Mouse (Mus musculus) mature B cell (primary cell): ENCODE measurements around the gene S100a11.
"Not testable (repeated sequence)": the region's sequence is repeated elsewhere in the genome, so short reads cannot be mapped to it uniquely, and the experiment has no call there.

Experiments
- in situ Hi-C: fragments of 300-500 bp; cut with MboI; formaldehyde crosslinking; loops from 2 replicates; pipeline ENCODE4 v1.14.3; 2019

The S100a11 gene

GRCm38 (mm10) chr3:93521462-93522057 lies 1.3 kb downstream of the S100a11 start:
- in situ Hi-C loops, result no loop called here

GRCm38 (mm10) chr3:93522611-93523010 lies 2.3 kb downstream of the S100a11 start:
- in situ Hi-C loops, result no loop called here

- in situ Hi-C loops, result no loop called here
Observed at GRCm38 (mm10) chr3:93527300-93527699, 7.0 kb downstream of the S100a11 start.

- in situ Hi-C loops, result no loop called here
Observed at GRCm38 (mm10) chr3:93528807-93529206, 8.5 kb downstream of the S100a11 start.

GRCm38 (mm10) chr3:93537068-93537576 lies 16.8 kb downstream of the S100a11 start:
- in situ Hi-C loops, result no loop called here

- in situ Hi-C loops, result no loop called here
Observed at GRCm38 (mm10) chr3:93538486-93538885, 18.2 kb downstream of the S100a11 start.

- in situ Hi-C loops, result no loop called here
Observed at GRCm38 (mm10) chr3:93541501-93541900, 21.2 kb downstream of the S100a11 start.

GRCm38 (mm10) chr3:93544170-93544569 lies 23.9 kb downstream of the S100a11 start:
- in situ Hi-C loops, result not testable (repeated sequence)

- in situ Hi-C loops, result loop anchor here (5.0 kb wide), 1 partner anchor 55 kb away; no protein-coding TSS in a partner anchor
Observed at GRCm38 (mm10) chr3:93547099-93547648, 26.9 kb downstream of the S100a11 start.

- in situ Hi-C loops, result loop anchor here (5.0 kb wide), 1 partner anchor 54 kb away; no protein-coding TSS in a partner anchor
Observed at GRCm38 (mm10) chr3:93547749-93548540, 27.7 kb downstream of the S100a11 start.

GRCm38 (mm10) chr3:93548541-93549266 lies 28.4 kb downstream of the S100a11 start:
- in situ Hi-C loops, result loop anchor here (5.0 kb wide), 1 partner anchor 54 kb away; no protein-coding TSS in a partner anchor

GRCm38 (mm10) chr3:93549986-93550385 lies 29.7 kb downstream of the S100a11 start:
- in situ Hi-C loops, result loop anchor here (5.0 kb wide), 1 partner anchor 52 kb away; no protein-coding TSS in a partner anchor

GRCm38 (mm10) chr3:93551950-93552901 lies 31.9 kb downstream of the S100a11 start:
- in situ Hi-C loops, result no loop called here

GRCm38 (mm10) chr3:93553311-93553710 lies 33.0 kb downstream of the S100a11 start:
- in situ Hi-C loops, result no loop called here

- in situ Hi-C loops, result no loop called here
Observed at GRCm38 (mm10) chr3:93553765-93554378, 33.6 kb downstream of the S100a11 start.

GRCm38 (mm10) chr3:93554379-93554980 lies 34.2 kb downstream of the S100a11 start:
- in situ Hi-C loops, result no loop called here

GRCm38 (mm10) chr3:93554981-93555877 lies 34.9 kb downstream of the S100a11 start, which contains the start of gene S100a10:
Gene S100a10, plus strand, starts transcription at chr3:93555080.
- in situ Hi-C loops, result no loop called here

GRCm38 (mm10) chr3:93555878-93556254 lies 35.6 kb downstream of the S100a11 start:
- in situ Hi-C loops, result no loop called here

- in situ Hi-C loops, result no loop called here
Observed at GRCm38 (mm10) chr3:93556599-93556998, 36.3 kb downstream of the S100a11 start.
